Mouse (Mus musculus) heart, embryonic 12.5 days (tissue): ENCODE measurements around the gene Khdc4. TPM values are rescaled to one million over a fixed set of nuclear protein-coding genes. Genes with fewer than 3 reads are reported as not detected.

Experiments
- ATAC-seq: fragments of 200-750 bp; cut with Nextera tagmentation; 2 replicates; pipeline ENCODE4 v1.8.0; 2017; ENCODE audit warnings: moderate TSS enrichment, moderate library complexity; ENCODE audit not compliant: insufficient number of reproducible peaks, low FRiP score
- H3K27ac ChIP-seq: fragments of 300-500 bp; sonication (generic); 2 replicates; pipeline ENCODE4 v1.5.1; 2016; ENCODE audit warnings: mild to moderate bottlenecking, moderate library complexity; ENCODE audit not compliant: poor library complexity, severe bottlenecking
- H3K27me3 ChIP-seq: fragments of 300-500 bp; sonication (generic); replicated peaks from 2 replicates; pipeline ENCODE4 v1.6.1; 2016; ENCODE audit warnings: mild to moderate bottlenecking, moderate library complexity
- H3K36me3 ChIP-seq: fragments of 300-500 bp; sonication (generic); 2 replicates; pipeline ENCODE4 v1.6.1; 2016; ENCODE audit warnings: mild to moderate bottlenecking, moderate library complexity
- H3K4me1 ChIP-seq: fragments of 300-500 bp; sonication (generic); replicated peaks from 2 replicates; pipeline ENCODE4 v1.6.1; 2016; ENCODE audit warnings: mild to moderate bottlenecking
- H3K4me2 ChIP-seq: fragments of 300-500 bp; sonication (generic); 2 replicates; pipeline ENCODE4 v1.6.1; 2016; ENCODE audit warnings: mild to moderate bottlenecking, moderate library complexity
- H3K4me3 ChIP-seq: fragments of 300-500 bp; sonication (generic); 2 replicates; pipeline ENCODE4 v1.5.1; 2016; ENCODE audit warnings: mild to moderate bottlenecking
- H3K9ac ChIP-seq: fragments of 300-500 bp; sonication (generic); 2 replicates; pipeline ENCODE4 v1.6.1; 2016; ENCODE audit warnings: mild to moderate bottlenecking, moderate library complexity
- H3K9me3 ChIP-seq: fragments of 300-500 bp; sonication (generic); replicated peaks from 2 replicates; pipeline ENCODE4 v1.6.1; 2016; ENCODE audit warnings: mild to moderate bottlenecking, moderate library complexity
- WGBS: fragments of 180-500 bp; shearing (Covaris S2); methylation state at CpG from one replicate; pipeline ENCODE4 v1.1.7; 2016; 5-methylcytosine and 5-hydroxymethylcytosine counted together
- polyA plus RNA-seq: library from polyadenylated mRNA; unstranded; fragments of >200 nt; fragmentation: Nextera tagmentation; extraction: Ambion mirVana; gene quantifications from 2 replicates; pipeline ENCODE4 v1.2.1, GENCODE M21; 2016

Khdc4 gene
- polyA plus RNA-seq, 1 experiment from 2014 or later = 75.3 TPM

GRCm38 (mm10) chr3:88736556-88736955 is 51.0 kb downstream of the Khdc4 start:
- WGBS = 84% methylated on average over 2 of the region's 2 CpGs

GRCm38 (mm10) chr3:88738641-88739040 is 53.0 kb downstream of the Khdc4 start:
- H3K27me3 ChIP-seq = no peaks in the 10 kb centered on the region
- H3K9ac ChIP-seq = no peak overlapping the region
- H3K4me3 ChIP-seq = no peak overlapping the region
- H3K9me3 ChIP-seq = no peaks in the 10 kb centered on the region
- no peak overlapping the region for H3K4me2 ChIP-seq
- H3K27ac ChIP-seq = no peak overlapping the region
- WGBS = 50% methylated on average over 3 of the region's 3 CpGs
- H3K36me3 ChIP-seq = peaks cover 4% of the 10 kb centered on the region
- H3K4me1 ChIP-seq = no peaks in the 10 kb centered on the region
- ATAC-seq = no peak

More at GRCm38 (mm10) chr3:88736556-88736955, 51.0 kb downstream of the Khdc4 start:
- Histone ChIP-seq H3K36me3 (peaks cover 14% of the 10 kb centered on the region), H3K4me3 (no peak overlapping the region), H3K4me1 (no peaks in the 10 kb centered on the region), H3K4me2 (no peak overlapping the region), H3K9ac (no peak overlapping the region), H3K27me3 (no peaks in the 10 kb centered on the region), H3K27ac (no peak overlapping the region), H3K9me3 (0 out of 2 replicates have a peak, but pooled peaks cover 9% of the 10 kb centered on the region)
- ATAC-seq = no peak

- 88% methylated on average over 3 of the region's 3 CpGs for WGBS
- H3K36me3 ChIP-seq = peaks cover 8% of the 10 kb centered on the region
- no peaks in the 10 kb centered on the region for H3K4me1 ChIP-seq
- ATAC-seq = no peak
- H3K9me3 ChIP-seq = no peaks in the 10 kb centered on the region
- no peaks in the 10 kb centered on the region for H3K27me3 ChIP-seq
- no peak overlapping the region for H3K9ac ChIP-seq
- H3K27ac ChIP-seq = no peak overlapping the region
- H3K4me2 ChIP-seq = no peak overlapping the region
- H3K4me3 ChIP-seq = no peak overlapping the region
Observed at GRCm38 (mm10) chr3:88740147-88740546, 54.5 kb downstream of the Khdc4 start.

GRCm38 (mm10) chr3:88745534-88745933 is 59.9 kb downstream of the Khdc4 start:
- peaks cover 40% of the 10 kb centered on the region for H3K36me3 ChIP-seq
- WGBS = 88% methylated on average over 9 of the region's 9 CpGs
- H3K9ac ChIP-seq = no peak overlapping the region
- H3K4me2 ChIP-seq = no peak overlapping the region
- H3K9me3 ChIP-seq = peaks cover 24% of the 10 kb centered on the region
- H3K27ac ChIP-seq = no peak overlapping the region
- no peak overlapping the region for H3K4me3 ChIP-seq
- no peak for ATAC-seq
- no peaks in the 10 kb centered on the region for H3K27me3 ChIP-seq
- H3K4me1 ChIP-seq = no peaks in the 10 kb centered on the region

GRCm38 (mm10) chr3:88746139-88746870 is 60.7 kb downstream of the Khdc4 start:
- 77% methylated on average over 13 of the region's 15 CpGs for WGBS
- Histone ChIP-seq H3K9ac (no peak overlapping the region), H3K4me2 (no peak overlapping the region), H3K4me1 (no peaks in the 10 kb centered on the region), H3K27ac (no peak overlapping the region), H3K9me3 (peaks cover 24% of the 10 kb centered on the region), H3K36me3 (peaks cover 40% of the 10 kb centered on the region), H3K27me3 (no peaks in the 10 kb centered on the region), H3K4me3 (no peak overlapping the region)
- ATAC-seq = no peak

- H3K36me3 ChIP-seq = peaks cover 36% of the 10 kb centered on the region
- 78% methylated on average over 4 of the region's 4 CpGs for WGBS
- no peak for ATAC-seq
- no peak overlapping the region for H3K4me2 ChIP-seq
- H3K4me1 ChIP-seq = no peaks in the 10 kb centered on the region
- H3K27me3 ChIP-seq = no peaks in the 10 kb centered on the region
- no peak overlapping the region for H3K4me3 ChIP-seq
- peaks cover 24% of the 10 kb centered on the region for H3K9me3 ChIP-seq
- no peak overlapping the region for H3K9ac ChIP-seq
- H3K27ac ChIP-seq = no peak overlapping the region
Observed at GRCm38 (mm10) chr3:88746871-88747231, 61.2 kb downstream of the Khdc4 start.

- H3K27ac ChIP-seq = no peak overlapping the region
- H3K4me2 ChIP-seq = no peak overlapping the region
- H3K27me3 ChIP-seq = no peaks in the 10 kb centered on the region
- no peak for ATAC-seq
- H3K9ac ChIP-seq = no peak overlapping the region
- H3K4me3 ChIP-seq = no peak overlapping the region
- peaks cover 2% of the 10 kb centered on the region for H3K36me3 ChIP-seq
- H3K9me3 ChIP-seq = no peaks in the 10 kb centered on the region
- peaks cover 27% of the 10 kb centered on the region for H3K4me1 ChIP-seq
- WGBS = 70% methylated on average over 4 of the region's 4 CpGs
Observed at GRCm38 (mm10) chr3:88754283-88754682, 68.7 kb downstream of the Khdc4 start.

GRCm38 (mm10) chr3:88755541-88755940 is 69.9 kb downstream of the Khdc4 start:
- Histone ChIP-seq H3K9me3 (no peaks in the 10 kb centered on the region), H3K9ac (no peak overlapping the region), H3K27ac (no peak overlapping the region), H3K4me3 (no peak overlapping the region), H3K4me2 (no peak overlapping the region), H3K4me1 (peaks cover 27% of the 10 kb centered on the region), H3K27me3 (no peaks in the 10 kb centered on the region), H3K36me3 (0 out of 2 replicates have a peak, but pooled peaks cover 6% of the 10 kb centered on the region)
- 55% methylated on average over 3 of the region's 3 CpGs for WGBS
- ATAC-seq = no peak

- ATAC-seq = no peak
Observed at GRCm38 (mm10) chr3:88756276-88756675, 70.7 kb downstream of the Khdc4 start.

GRCm38 (mm10) chr3:88758045-88758500 is 72.5 kb downstream of the Khdc4 start:
- WGBS = 4% methylated on average over 5 of the region's 5 CpGs
- 0 out of 2 replicates have a peak overlapping the region, but pooled peaks have one; percentile 2 for H3K4me3 ChIP-seq
- H3K9me3 ChIP-seq = no peaks in the 10 kb centered on the region
- peak; percentile 74 for ATAC-seq
- H3K27ac ChIP-seq = peak overlapping the region; percentile 83
- peaks cover 18% of the 10 kb centered on the region for H3K36me3 ChIP-seq
- peak overlapping the region; percentile 50 for H3K4me2 ChIP-seq
- H3K4me1 ChIP-seq = peaks cover 27% of the 10 kb centered on the region
- H3K27me3 ChIP-seq = no peaks in the 10 kb centered on the region
- H3K9ac ChIP-seq = peak overlapping the region; percentile 44

More at GRCm38 (mm10) chr3:88756276-88756675, 70.7 kb downstream of the Khdc4 start:
- 61% methylated on average over 4 of the region's 4 CpGs for WGBS
- H3K36me3 ChIP-seq = peaks cover 12% of the 10 kb centered on the region
- no peak overlapping the region for H3K27ac ChIP-seq
- H3K27me3 ChIP-seq = no peaks in the 10 kb centered on the region
- H3K4me1 ChIP-seq = peaks cover 27% of the 10 kb centered on the region
- no peak overlapping the region for H3K4me2 ChIP-seq
- 0 out of 2 replicates have a peak overlapping the region, but pooled peaks have one; percentile 35 for H3K9ac ChIP-seq
- H3K9me3 ChIP-seq = no peaks in the 10 kb centered on the region
- H3K4me3 ChIP-seq = no peak overlapping the region

- Histone ChIP-seq H3K36me3 (peaks cover 18% of the 10 kb centered on the region), H3K4me2 (no peak overlapping the region), H3K4me1 (peaks cover 15% of the 10 kb centered on the region), H3K9me3 (no peaks in the 10 kb centered on the region), H3K9ac (no peak overlapping the region), H3K27ac (no peak overlapping the region), H3K4me3 (no peak overlapping the region), H3K27me3 (no peaks in the 10 kb centered on the region)
- 87% methylated on average over 19 of the region's 19 CpGs for WGBS
- ATAC-seq = no peak
Observed at GRCm38 (mm10) chr3:88761619-88762018, 76.0 kb downstream of the Khdc4 start.
